Mouse (Mus musculus) liver, adult 2 months (tissue): ENCODE measurements around the gene Phf2. TPM values are rescaled to one million over a fixed set of nuclear protein-coding genes. Genes with fewer than 3 reads are reported as not detected.

ENCODE experiments used
- DNase-seq: peaks from one replicate; pipeline ENCODE4 v3.0.0-alpha.2; 2011; ENCODE audit warnings: low read depth, low spot score; ENCODE audit errors: extremely low read depth
- H3K27ac ChIP-seq: fragments of 200-500 bp; replicated peaks from 2 replicates; pipeline ENCODE4 v1.5.1; 2012; ENCODE audit warnings: low read depth, mild to moderate bottlenecking, control low read depth, inconsistent platforms, low read length; ENCODE audit not compliant: insufficient read depth
- H3K27me3 ChIP-seq: fragments of 200-500 bp; 2 replicates; pipeline ENCODE4 v1.6.1; 2012; ENCODE audit warnings: mild to moderate bottlenecking, moderate library complexity, low read length, inconsistent platforms; ENCODE audit not compliant: control insufficient read depth, insufficient read depth
- H3K36me3 ChIP-seq: fragments of 200-500 bp; 2 replicates; pipeline ENCODE4 v1.6.1; 2012; ENCODE audit warnings: low read length, inconsistent platforms; ENCODE audit not compliant: control insufficient read depth, insufficient read depth
- H3K4me1 ChIP-seq: fragments of 200-500 bp; 2 replicates; pipeline ENCODE4 v1.6.1; 2011; ENCODE audit warnings: low read length; ENCODE audit not compliant: control insufficient read depth, insufficient read depth
- H3K4me3 ChIP-seq: fragments of 200-500 bp; 2 replicates; pipeline ENCODE4 v1.5.1; 2011; ENCODE audit warnings: low read depth, mild to moderate bottlenecking, control low read depth, low read length, moderate library complexity; ENCODE audit not compliant: insufficient read depth
- H3K79me2 ChIP-seq: fragments of 200-500 bp; 2 replicates; pipeline ENCODE4 v1.6.1; 2012; ENCODE audit warnings: inconsistent platforms, mild to moderate bottlenecking, low read length, moderate library complexity; ENCODE audit not compliant: control insufficient read depth, insufficient read depth
- H3K9ac ChIP-seq: fragments of 200-500 bp; 2 replicates; pipeline ENCODE4 v1.6.1; 2012; ENCODE audit warnings: low read depth, mild to moderate bottlenecking, control low read depth, inconsistent platforms, low read length
- CTCF ChIP-seq: fragments of 200-500 bp; IDR thresholded peaks from 2 replicates; pipeline ENCODE4 v1.5.1; 2011; ENCODE audit warnings: low read depth, low read length, control low read depth
- POLR2A ChIP-seq: fragments of 200-500 bp; IDR thresholded peaks from 2 replicates; pipeline ENCODE4 v1.6.1; 2011; ENCODE audit warnings: low read length, control low read depth; ENCODE audit not compliant: insufficient read depth; ENCODE audit errors: extremely low read depth
- whole genome bisulfite sequencing: fragments of 180-500 bp; shearing (Covaris S2); methylation state at CpG from one replicate; pipeline ENCODE4 v1.1.7; 2018; 5-methylcytosine and 5-hydroxymethylcytosine counted together
- polyA plus RNA-seq: library from polyadenylated mRNA; depleted of rRNA; stranded (reverse); fragments of >200 nt; gene quantifications from 2 replicates; pipeline ENCODE4 v1.2.3, GENCODE M21; 2012
- total RNA-seq: library from RNA; depleted of rRNA; stranded (reverse); fragments of >200 nt; gene quantifications from 2 replicates; pipeline ENCODE4 v1.2.3, GENCODE M21; 2014

Phf2 gene
- total and polyA plus RNA-seq, 2 experiments, result 3.0 to 6.7 TPM

- 92% methylated on average over 14 of the region's 14 CpGs for WGBS
- H3K79me2 ChIP-seq, result peaks cover 8% of the 10 kb centered on the region; the same call in 1 of the 2 replicates
- no peak for DNase-seq
- H3K9ac ChIP-seq, result no peak overlapping the region
- TF ChIP-seq POLR2A, result no peak
- TF ChIP-seq CTCF, result no peak
- H3K4me3 ChIP-seq, result no peak overlapping the region
- H3K4me1 ChIP-seq, result no peaks in the 10 kb centered on the region
- H3K36me3 ChIP-seq, result peaks cover 8% of the 10 kb centered on the region; the same call in 1 of the 2 replicates
- H3K27ac ChIP-seq, result no peak overlapping the region
- no peaks in the 10 kb centered on the region for H3K27me3 ChIP-seq
Observed at GRCm38 (mm10) chr13:48830528-48831250, 40.2 kb downstream of the Phf2 start.

GRCm38 (mm10) chr13:48829780-48830179, 41.1 kb downstream of the Phf2 start:
- WGBS, result 88% methylated on average over 4 of the region's 4 CpGs
- Histone ChIP-seq H3K27ac (no peak overlapping the region), H3K4me3 (no peak overlapping the region), H3K4me1 (no peaks in the 10 kb centered on the region), H3K79me2 (peaks cover 6% of the 10 kb centered on the region; the same call in 1 of the 2 replicates), H3K27me3 (no peaks in the 10 kb centered on the region), H3K36me3 (peaks cover 8% of the 10 kb centered on the region; the same call in 1 of the 2 replicates), H3K9ac (no peak overlapping the region)
- TF ChIP-seq POLR2A, result no peak
- TF ChIP-seq CTCF, result no peak
- DNase-seq, result no peak

- Histone ChIP-seq H3K27ac (no peak overlapping the region), H3K36me3 (peaks cover 6% of the 10 kb centered on the region; the same call in 1 of the 2 replicates), H3K4me3 (no peak overlapping the region), H3K9ac (no peak overlapping the region), H3K27me3 (no peaks in the 10 kb centered on the region), H3K79me2 (no peaks in the 10 kb centered on the region), H3K4me1 (no peaks in the 10 kb centered on the region)
- WGBS, result 95% methylated on average over 9 of the region's 9 CpGs
- no peak for DNase-seq
- no peak for TF ChIP-seq POLR2A
- TF ChIP-seq CTCF, result no peak
Observed at GRCm38 (mm10) chr13:48822871-48823270, 48.0 kb downstream of the Phf2 start.

DNA sequence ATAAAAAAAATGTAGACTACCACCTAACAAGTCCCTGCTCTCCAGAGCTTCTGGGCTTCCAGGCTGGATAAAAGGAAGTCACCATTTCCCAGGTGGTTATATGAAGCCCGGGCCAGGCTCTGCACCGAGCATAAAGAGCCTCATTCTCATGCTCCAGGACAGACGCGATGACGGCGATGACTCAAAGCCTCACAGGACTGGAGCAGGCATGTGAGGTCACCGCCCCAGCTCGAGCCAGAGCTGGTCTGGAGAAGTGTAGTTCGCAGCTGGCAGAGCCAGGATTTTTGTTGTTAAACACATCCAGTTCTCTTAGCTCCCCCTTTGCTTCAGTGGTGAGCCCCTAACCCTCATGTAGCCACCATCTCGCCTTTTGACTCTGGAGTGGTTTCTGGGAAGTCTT, 48.6 kb downstream of the Phf2 start:
- no peaks in the 10 kb centered on the region for H3K4me1 ChIP-seq
- no peak overlapping the region for H3K27ac ChIP-seq
- DNase-seq, result no peak
- peaks cover 4% of the 10 kb centered on the region; the same call in 1 of the 2 replicates for H3K36me3 ChIP-seq
- no peak overlapping the region for H3K4me3 ChIP-seq
- H3K27me3 ChIP-seq, result no peaks in the 10 kb centered on the region
- 93% methylated on average over 10 of the region's 10 CpGs for WGBS
- TF ChIP-seq CTCF (no peak), POLR2A (no peak)
- H3K9ac ChIP-seq, result no peak overlapping the region
- no peaks in the 10 kb centered on the region for H3K79me2 ChIP-seq

DNA sequence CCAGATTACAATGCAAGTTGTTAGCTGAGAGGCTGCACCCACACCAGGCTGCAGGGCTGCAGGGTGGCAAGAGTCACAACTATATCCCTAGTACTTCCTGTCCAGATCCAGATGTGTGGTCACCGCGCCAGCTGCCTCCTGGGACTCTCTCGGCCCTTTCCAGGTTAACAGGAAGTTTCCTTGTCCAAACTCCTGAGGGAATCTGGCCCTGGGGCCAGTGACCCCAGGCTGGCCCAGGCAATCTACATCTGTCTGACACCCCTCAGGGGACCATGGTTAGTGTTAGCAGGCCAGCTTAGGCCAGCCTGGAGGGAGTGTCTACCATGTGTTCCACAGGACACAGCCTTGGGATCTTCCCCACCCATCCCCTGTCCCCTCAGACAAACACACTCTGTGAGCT, 51.8 kb downstream of the Phf2 start:
- H3K9ac ChIP-seq, result no peak overlapping the region
- H3K4me1 ChIP-seq, result no peaks in the 10 kb centered on the region
- peaks cover 9% of the 10 kb centered on the region; the same call in 1 of the 2 replicates for H3K36me3 ChIP-seq
- 60% methylated on average over 3 of the region's 3 CpGs for WGBS
- H3K27me3 ChIP-seq, result no peaks in the 10 kb centered on the region
- no peak overlapping the region for H3K27ac ChIP-seq
- H3K4me3 ChIP-seq, result no peak overlapping the region
- no peak for TF ChIP-seq POLR2A
- TF ChIP-seq CTCF, result no peak
- no peaks in the 10 kb centered on the region for H3K79me2 ChIP-seq
- DNase-seq, result no peak

DNA sequence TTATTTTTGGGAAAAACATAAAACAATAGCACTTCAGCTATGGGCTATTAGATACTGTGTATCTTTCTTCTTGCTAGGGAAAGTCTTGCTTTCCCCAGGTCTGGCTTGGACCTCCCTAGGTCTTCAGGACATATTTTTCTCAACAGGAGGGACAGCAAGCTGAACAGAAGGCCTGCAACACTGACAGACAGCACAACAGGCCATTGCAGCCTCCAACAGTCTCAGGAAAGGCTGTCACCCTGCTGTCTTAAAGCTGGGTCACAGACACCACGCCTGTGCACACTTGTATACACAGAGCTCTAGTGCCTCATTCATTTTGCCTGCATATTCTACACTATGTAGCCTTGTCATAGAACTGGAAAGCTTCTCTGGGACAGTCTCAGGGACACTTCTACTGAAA, 56.5 kb downstream of the Phf2 start:
- no peaks in the 10 kb centered on the region for H3K4me1 ChIP-seq
- TF ChIP-seq CTCF, result no peak
- no peak for TF ChIP-seq POLR2A
- no peaks in the 10 kb centered on the region for H3K27me3 ChIP-seq
- 96% methylated on average over 1 of the region's 1 CpGs for WGBS
- H3K27ac ChIP-seq, result no peak overlapping the region
- no peak for DNase-seq
- H3K4me3 ChIP-seq, result no peak overlapping the region
- H3K36me3 ChIP-seq, result peaks cover 16% of the 10 kb centered on the region; the same call in 1 of the 2 replicates
- H3K9ac ChIP-seq, result no peak overlapping the region
- no peaks in the 10 kb centered on the region for H3K79me2 ChIP-seq
